Mouse (Mus musculus) MN1 (cell line): ENCODE measurements around the gene Pik3r2.

Experiments used
- DNase-seq: peaks from one replicate; pipeline ENCODE4 v3.0.0-alpha.2; 2016; ENCODE audit warnings: low spot score

Gene Pik3r2

DNA sequence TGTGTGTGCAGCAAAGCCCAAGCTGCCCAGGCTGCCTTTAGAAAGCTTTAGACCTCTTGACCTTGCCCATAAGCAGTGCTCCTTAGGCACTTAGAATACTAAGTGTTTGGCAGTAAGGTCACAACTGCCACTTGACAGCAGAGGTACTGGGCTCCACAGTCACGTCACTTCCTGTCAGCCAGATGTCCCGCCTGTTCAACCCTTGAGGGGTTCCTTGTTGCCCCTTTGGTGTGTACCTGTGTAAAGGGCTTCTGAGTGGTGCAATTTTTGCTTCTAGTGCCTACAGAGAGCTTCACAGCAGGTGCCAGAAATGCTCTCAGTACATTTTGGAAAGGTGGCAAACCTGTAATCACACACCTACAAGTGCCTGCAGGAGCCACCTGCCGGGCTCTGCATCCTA is 38.3 kb downstream of the Pik3r2 start:
- DNase-seq: no peak

DNA sequence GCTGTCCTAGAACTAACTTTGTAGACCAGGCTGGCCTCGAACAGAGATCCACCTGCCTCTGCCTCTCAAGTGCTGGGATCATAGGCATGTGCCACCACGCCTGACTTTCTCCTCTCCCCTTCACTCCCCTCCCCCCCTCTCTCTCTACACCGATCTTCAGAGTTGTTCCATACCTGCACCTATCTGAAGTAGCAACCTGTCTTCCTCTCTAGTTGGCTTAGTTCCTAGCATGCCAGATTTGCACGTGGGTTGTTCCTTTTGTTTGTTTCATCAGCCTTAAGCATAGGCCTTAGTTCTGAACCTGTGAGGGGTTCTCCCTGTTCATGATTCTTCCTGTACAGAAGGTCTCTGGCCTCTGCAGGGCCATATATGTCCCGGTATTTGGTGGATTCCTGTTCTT is 38.8 kb downstream of the Pik3r2 start:
- no peak for DNase-seq

DNA sequence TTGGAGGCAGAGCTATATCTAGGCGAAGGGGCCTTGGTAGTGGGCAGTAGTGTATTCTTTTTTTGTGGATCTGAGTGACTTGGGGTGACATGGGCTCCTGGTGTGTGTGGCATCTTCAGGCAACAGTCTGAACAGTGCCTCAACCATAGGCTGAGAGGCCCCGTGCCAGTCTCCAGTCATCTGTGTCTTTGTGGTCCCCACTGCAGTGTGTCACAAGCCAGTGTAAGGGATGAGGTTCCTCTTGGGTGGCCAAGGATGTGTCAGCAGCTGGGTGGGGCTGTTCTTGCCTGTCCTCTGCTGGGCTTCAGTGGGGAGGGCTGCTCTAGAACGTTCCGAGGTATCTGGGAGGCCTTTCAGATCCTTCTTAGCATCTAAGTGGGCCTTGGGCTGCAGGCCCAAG is 45.6 kb downstream of the Pik3r2 start:
- no peak for DNase-seq

DNA sequence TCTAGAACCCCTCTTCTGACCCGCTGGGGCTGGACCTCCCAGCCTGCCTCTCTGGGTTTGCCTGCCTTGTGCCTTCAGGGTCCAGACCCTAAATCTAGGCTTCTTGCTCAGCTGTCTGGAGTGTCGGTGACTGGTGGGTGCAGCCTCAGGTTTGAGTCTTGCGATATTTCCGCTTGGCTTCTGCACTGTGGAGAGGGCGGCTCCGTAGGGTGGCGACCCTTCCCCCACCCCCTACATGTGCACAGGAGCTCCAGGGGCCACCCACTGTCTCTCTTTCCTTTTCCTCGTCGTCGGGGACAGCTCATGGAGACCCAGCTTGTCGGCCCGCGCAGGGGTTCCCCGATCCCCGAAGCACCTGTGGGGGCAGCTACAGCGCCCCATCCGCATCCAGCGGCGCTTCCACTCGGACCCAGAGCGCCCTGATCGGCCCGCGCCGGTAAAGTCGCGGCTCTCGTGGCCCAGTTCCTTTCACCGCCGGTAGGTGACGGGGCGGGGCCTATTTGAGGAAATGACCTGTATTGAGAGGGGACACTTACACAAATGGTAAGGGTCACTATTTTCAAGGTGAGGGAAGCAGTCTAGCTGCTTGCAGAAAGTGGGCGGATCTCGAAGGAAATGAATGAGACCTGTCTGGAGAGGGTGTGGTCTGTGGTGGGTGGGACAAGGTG is 46.6 kb downstream of the Pik3r2 start:
- DNase-seq: peak; percentile 54

DNA sequence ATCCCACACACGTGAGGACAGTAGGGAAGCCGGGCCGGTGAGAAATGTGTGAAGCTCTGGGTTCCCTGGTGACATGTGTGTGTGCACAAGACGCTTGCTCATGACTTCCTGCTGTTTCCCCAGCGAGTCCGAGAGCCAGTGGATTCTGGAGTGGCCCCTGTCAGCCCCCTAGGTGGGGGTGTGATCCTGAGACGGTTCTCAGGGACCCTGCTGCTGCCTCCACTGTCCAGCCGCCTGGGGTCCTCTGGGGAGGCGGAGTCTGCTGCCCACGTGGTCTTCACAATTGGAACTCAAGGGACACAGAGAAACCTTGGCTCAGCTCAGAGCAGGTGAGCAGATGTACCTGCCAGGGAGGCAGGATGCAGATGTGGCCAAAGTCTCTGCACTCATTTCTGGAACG is 49.8 kb downstream of the Pik3r2 start:
- DNase-seq: no peak

DNA sequence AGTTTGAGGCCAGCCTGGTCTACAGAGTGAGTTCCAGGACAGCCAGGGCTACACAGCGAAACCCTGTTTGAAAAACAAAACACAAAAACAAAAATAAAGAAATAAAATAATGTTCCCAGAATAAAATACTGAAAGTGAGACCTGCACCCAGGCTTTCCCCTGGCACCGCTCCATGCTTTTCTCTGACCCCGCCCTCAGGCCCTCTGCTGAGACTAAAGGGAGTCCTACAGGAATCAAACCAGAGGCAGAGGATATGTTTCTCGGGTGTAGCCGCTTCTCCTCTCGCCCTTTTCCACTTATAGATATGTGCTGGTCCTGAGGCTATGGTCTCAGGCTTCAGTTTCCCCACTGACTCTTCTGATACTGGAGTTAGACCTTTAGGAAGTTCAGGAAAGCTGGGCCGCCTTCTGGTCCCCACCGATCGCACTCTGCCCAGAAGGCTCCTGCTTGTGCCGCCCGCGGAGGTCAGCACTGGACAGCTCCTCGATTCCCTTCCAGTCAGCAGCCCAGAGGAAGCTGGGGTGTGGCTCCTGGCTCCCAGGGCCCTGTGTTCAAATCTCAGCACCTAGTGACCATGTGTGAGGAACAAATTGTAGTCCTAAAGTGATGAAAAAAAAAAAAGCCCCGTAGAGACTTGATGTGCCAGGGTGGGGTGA is 50.6 kb downstream of the Pik3r2 start:
- DNase-seq: no peak

DNA sequence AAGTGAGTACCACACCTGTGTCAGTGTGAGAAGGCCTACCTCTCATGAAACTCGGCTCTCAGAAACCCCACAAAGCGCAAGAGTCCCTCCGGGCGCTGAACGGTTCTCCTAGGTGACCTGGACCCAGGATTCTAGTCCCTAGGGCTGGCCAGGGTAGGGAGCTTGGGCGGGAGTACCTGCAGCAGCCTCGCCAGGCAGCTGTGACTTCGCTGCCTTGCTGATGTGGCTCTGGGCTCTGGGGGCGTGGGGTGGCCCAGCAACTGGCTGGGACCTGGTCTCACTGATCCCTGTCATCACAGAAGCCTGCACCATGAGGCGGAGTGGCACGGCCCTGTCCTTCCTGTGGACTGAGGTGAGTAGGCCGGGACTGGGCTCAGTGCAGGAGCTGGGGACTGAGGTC is 52.3 kb downstream of the Pik3r2 start:
- DNase-seq: no peak

DNA sequence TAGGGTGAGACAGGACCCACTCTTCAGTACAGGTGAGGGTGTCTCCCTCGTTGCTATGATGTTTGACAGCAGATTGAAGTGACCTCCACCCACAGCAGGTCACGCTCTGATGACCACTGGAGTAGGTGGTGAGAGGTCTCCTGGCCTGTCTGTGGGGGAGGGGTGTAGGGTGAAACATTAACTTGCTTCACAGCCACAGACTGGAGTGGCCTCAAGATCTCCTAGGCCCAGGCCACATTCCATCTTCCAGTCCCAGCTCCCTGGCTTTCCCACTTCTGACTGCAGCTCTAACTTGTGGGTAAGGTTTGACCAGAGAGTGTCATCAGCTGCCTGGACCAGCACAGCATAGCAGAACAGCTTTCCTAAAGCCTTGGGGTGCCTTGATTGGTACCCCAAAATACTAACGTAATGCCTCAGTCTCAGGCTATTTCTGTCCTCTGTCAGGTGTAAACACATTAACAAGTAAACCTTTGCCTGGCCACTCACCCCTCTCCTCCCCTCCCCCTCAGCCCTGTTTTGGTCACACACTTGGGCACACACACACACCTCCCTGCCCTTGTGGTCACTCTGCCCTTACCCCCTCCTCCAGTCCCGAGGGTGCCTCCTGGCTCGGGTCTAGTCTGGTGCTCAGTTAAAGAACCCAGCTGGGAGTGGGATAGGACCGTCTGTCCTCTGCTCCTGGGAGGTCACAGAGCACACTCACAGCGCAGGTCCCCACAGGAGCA is 52.9 kb downstream of the Pik3r2 start, which contains the start of gene Pde4c:
TSS of gene Pde4c (plus strand) at position 235 of the 725 bp plus-strand sequence.
- no peak for DNase-seq

DNA sequence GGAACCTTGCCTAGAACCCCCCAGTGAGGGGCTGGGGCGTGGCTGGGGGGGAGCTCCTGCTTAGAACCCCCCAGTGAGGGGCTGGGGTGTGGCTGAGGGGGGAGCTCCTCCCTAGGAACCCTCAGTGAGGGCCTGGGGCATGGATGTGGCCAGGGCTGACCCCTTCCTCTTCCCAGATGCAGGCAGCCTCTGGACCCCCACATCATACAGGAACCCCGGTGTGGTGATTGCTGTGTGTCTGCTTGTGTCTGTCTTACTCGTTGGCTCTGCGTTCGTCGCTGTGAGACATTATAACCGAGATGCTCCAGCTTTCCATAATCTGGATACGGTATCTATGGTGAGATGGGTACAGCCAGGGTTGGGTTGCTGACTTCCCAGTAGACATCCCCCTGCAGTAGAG is 54.9 kb downstream of the Pik3r2 start:
- DNase-seq: no peak

DNA sequence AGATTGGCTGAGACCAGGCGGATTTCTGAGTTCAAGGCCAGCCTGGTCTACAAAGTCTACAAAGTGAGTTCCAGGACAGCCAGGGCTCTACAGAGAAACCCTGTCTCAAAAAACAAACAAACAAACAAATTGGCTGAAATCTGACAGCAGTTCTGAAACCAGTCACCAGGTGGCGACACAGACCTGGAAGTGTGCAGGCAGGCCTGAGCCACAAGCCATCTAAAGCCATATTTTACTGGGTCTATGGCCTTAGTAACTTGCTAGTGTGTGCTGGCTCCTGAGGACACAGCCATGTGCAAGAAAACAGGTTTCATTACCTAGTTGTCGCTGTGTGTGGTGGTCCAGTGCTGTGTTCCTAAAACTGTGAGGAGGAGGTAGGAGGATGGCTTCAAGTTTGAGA is 55.8 kb downstream of the Pik3r2 start:
- peak; percentile 87 for DNase-seq

DNA sequence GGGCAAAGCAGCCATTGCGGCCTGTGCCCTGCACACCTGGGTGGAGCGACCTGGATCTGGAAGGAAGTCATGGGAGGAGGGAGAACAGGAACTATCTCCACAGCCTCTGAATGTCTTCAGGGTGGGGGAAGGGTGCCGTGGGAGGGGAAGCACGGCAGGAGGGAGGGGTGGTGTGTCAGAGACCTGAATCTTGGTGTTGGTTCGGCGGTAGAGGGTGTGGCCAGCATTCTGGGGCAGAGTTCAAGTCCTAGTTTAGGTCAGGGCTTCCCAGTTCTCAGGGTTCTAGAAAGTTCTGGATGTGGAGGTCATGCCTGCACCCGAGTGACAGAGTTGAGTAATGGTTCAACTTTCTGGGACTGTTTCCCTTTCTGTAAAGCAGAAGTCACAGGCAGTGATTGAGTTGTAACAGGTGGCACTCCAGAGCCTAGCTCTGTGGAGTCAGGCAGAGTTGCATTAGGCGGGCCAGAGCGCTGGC is 56.7 kb downstream of the Pik3r2 start:
- no peak for DNase-seq

DNA sequence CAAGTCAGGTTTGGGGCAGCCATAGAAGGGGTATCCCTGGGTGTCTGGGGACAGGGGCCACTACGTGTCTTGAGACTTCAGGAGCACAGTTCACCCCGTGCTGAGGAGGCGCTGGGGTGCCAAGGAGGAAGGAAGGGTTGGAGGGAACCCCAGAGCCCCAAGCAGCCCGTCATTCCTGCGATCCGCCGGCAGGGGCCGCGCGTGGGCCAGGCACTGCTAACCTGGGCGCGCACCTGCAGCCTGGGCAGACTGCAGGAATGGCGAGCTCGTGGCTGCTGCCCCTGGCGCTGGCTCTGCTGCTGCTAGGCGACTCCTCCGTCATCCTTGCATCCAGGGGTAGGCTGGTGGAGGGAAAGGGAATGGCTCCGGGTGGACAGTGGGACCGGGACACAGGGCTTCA is 58.2 kb downstream of the Pik3r2 start, which contains the start of gene Gm3336:
TSS of gene Gm3336 (plus strand) at position 247 of the 400 bp plus-strand sequence.
- peak; percentile 69 for DNase-seq
